Mouse (Mus musculus) embryonic facial prominence, embryonic 14.5 days (tissue): ENCODE measurements at regions not wholly inside any gene's neighbourhood (a gene's known extent, or its start where the extent isn't known, plus 50 kb on each side); places are given as distances from the start of the nearest gene placed in this dataset.
"Not testable (repeated sequence)": the region's sequence is repeated elsewhere in the genome, so short reads cannot be mapped to it uniquely, and the experiment has no call there.

Source experiments
- ATAC-seq: fragments of 200-750 bp; cut with Nextera tagmentation; 2 replicates; pipeline ENCODE4 v1.8.0; 2017; ENCODE audit warnings: low read depth, moderate number of reproducible peaks, moderate TSS enrichment
- DNase-seq: peaks from one replicate; pipeline ENCODE4 v3.0.0-alpha.2; 2015; ENCODE audit warnings: low spot score
- H3K27ac ChIP-seq: fragments of 300-500 bp; sonication (generic); replicated peaks from 2 replicates; pipeline ENCODE4 v1.5.1; 2014; ENCODE audit warnings: low read depth, mild to moderate bottlenecking, low read length, moderate library complexity
- H3K27me3 ChIP-seq: fragments of 300-500 bp; sonication (generic); replicated peaks from 2 replicates; pipeline ENCODE4 v1.6.1; 2014; ENCODE audit warnings: low read length; ENCODE audit not compliant: control insufficient read depth, insufficient read depth
- H3K36me3 ChIP-seq: fragments of 300-500 bp; sonication (generic); 2 replicates; pipeline ENCODE4 v1.6.1; 2014; ENCODE audit warnings: low read length, mixed read lengths; ENCODE audit not compliant: control insufficient read depth, insufficient read depth
- H3K4me1 ChIP-seq: fragments of 300-500 bp; sonication (generic); 2 replicates; pipeline ENCODE4 v1.6.1; 2014; ENCODE audit warnings: antibody characterized with exemption, low read length; ENCODE audit not compliant: control insufficient read depth, insufficient read depth
- H3K4me2 ChIP-seq: fragments of 300-500 bp; sonication (generic); 2 replicates; pipeline ENCODE4 v1.6.1; 2014; ENCODE audit warnings: low read depth, mild to moderate bottlenecking, low read length, moderate library complexity, mixed read lengths
- H3K4me3 ChIP-seq: fragments of 300-500 bp; sonication (generic); 2 replicates; pipeline ENCODE4 v1.5.1; 2014; ENCODE audit warnings: low read depth, mild to moderate bottlenecking, low read length
- H3K9ac ChIP-seq: fragments of 300-500 bp; sonication (generic); 2 replicates; pipeline ENCODE4 v1.6.1; 2014; ENCODE audit warnings: low read depth, mild to moderate bottlenecking, low read length, moderate library complexity, mixed read lengths
- H3K9me3 ChIP-seq: fragments of 300-500 bp; sonication (generic); 2 replicates; pipeline ENCODE4 v1.6.1; 2016; ENCODE audit warnings: low read length; ENCODE audit not compliant: control insufficient read depth
- WGBS: fragments of 180-500 bp; shearing (Covaris S2); extraction: QIAGEN DNeasy Blood & Tissue Kit; methylation state at CpG from one replicate; pipeline ENCODE4 v1.1.7; 2014; 5-methylcytosine and 5-hydroxymethylcytosine counted together

DNA sequence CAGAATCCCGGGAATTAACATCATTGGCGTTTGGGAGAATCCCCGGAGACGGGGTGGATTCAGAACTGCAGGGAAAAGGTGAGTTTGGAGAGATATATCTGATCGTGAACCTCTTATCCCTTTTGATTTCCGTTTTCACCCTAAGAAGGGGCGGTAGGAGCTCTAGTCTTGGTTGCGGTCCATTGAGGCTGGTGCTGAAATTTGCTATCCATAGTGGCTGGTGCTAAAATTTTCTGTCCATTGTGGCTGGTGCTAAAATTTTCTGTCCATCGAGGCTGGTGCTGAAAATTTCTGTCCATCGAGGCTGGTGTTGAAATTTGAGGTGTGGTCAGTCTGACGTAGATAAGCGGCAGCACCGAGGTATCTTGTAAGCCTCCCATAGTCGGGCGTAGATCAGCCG is 834.1 kb upstream of the Snrpn start:
- not testable (repeated sequence) for H3K9ac ChIP-seq, H3K4me3 ChIP-seq, H3K36me3 ChIP-seq, H3K27ac ChIP-seq, H3K27me3 ChIP-seq, H3K9me3 ChIP-seq, ATAC-seq, H3K4me1 ChIP-seq, H3K4me2 ChIP-seq
- peak; percentile 1 for DNase-seq
- 82% methylated on average over 16 of the region's 16 CpGs for WGBS

- DNase-seq (no peak), ATAC-seq (no peak)
- WGBS = 77% methylated on average over 4 of the region's 4 CpGs
- H3K36me3 ChIP-seq = no peaks in the 10 kb centered on the region
- no peak overlapping the region for H3K27ac ChIP-seq
- no peak overlapping the region for H3K4me3 ChIP-seq
- no peaks in the 10 kb centered on the region for H3K27me3 ChIP-seq
- no peak overlapping the region for H3K4me2 ChIP-seq
- H3K9ac ChIP-seq = no peak overlapping the region
- H3K4me1 ChIP-seq = no peaks in the 10 kb centered on the region
- H3K9me3 ChIP-seq = no peaks in the 10 kb centered on the region
Measured at GRCm38 (mm10) chr7:60961188-60961587, 821.2 kb upstream of the Snrpn start.

- WGBS = 68% methylated on average over 3 of the region's 3 CpGs
- Histone ChIP-seq H3K4me3 (no peak overlapping the region), H3K27ac (no peak overlapping the region), H3K4me2 (no peak overlapping the region), H3K4me1 (no peaks in the 10 kb centered on the region), H3K36me3 (no peaks in the 10 kb centered on the region), H3K27me3 (no peaks in the 10 kb centered on the region), H3K9me3 (0 out of 2 replicates have a peak, but pooled peaks cover 3% of the 10 kb centered on the region), H3K9ac (no peak overlapping the region)
- DNase-seq (no peak), ATAC-seq (no peak)
Measured at GRCm38 (mm10) chr7:60939764-60940457, 799.9 kb upstream of the Snrpn start.
